Mouse (Mus musculus): Measurements from ENCODE around the gene Fhit.

GRCm38 (mm10) chr14:10006278-10006677, 1155.6 kb downstream of the Fhit start:
- TF ChIP-seq CTCF (IDR thresholded peaks at IDR 0.05; ENCODE audit: extremely low read depth, insufficient read length, insufficient replicate concordance, low read depth, low read length) (no peak), POLR2A (IDR thresholded peaks at IDR 0.05; ENCODE audit: low read depth, low read length) (no peak)

All from small intestine, adult 2 months (tissue).